Mouse (Mus musculus): ENCODE results near the gene Atxn1. TPM values are rescaled to one million over a fixed set of nuclear protein-coding genes. Genes with fewer than 3 reads are reported as not detected.

Atxn1 gene
- total and polyA plus RNA-seq, 3 experiments: 8.0 to 13.1 (median 9.7) TPM

- Histone ChIP-seq H3K4me1 (ENCODE audit: control insufficient read depth in 1 of 2, insufficient read depth in 2 of 2) (peaks cover 3 to 7% of the 10 kb centered on the region in 2 experiments; a peak in 3 of 4 replicates), H3K27me3 (replicated peaks) (no peaks in the 10 kb centered on the region), H3K4me2 (ENCODE audit: insufficient read depth, low read depth, poor library complexity, severe bottlenecking) (no peak overlapping the region), H3K9ac (ENCODE audit: insufficient read depth, low read depth) (no peak overlapping the region), H3K27ac (ENCODE audit: insufficient read depth, low read depth) (no peak overlapping the region), H3K36me3 (replicated peaks in 1 of 2; ENCODE audit: control insufficient read depth in 1 of 2, insufficient read depth in 1 of 2, low read length in 1 of 2) (peaks cover 35 to 75% of the 10 kb centered on the region in 2 experiments), H3K4me3 (replicated peaks in 1 of 3; ENCODE audit: low read depth in 2 of 3, low read length in 2 of 3, poor library complexity in 1 of 3) (no peak overlapping the region), H3K9me3 (replicated peaks; ENCODE audit: low read length) (peaks cover 10% of the 10 kb centered on the region), H3K79me2 (replicated peaks; ENCODE audit: control insufficient read depth, extremely low read depth, insufficient read depth, poor library complexity, severe bottlenecking) (peaks cover 12% of the 10 kb centered on the region; the same call in 1 of the 2 replicates)
- dilution Hi-C loops (cut with MboI; ENCODE audit: extremely low pct_ligation_motif_present, extremely low pct_unique_long_range_greater_than_20kb, low sequenced_read_pairs): no loop called here
- DNase-seq (ENCODE audit: extremely low read depth): no peak
- TF ChIP-seq MXI1 (IDR thresholded peaks at IDR 0.05; ENCODE audit: low read depth, low read length): no peak
- no peak for TF ChIP-seq RCOR1 (conservative IDR thresholded peaks at IDR 0.05; ENCODE audit: low read depth, low read length)
- no peak for TF ChIP-seq MEF2A (IDR thresholded peaks at IDR 0.05; ENCODE audit: borderline replicate concordance, low read depth, low read length)
- TF ChIP-seq BHLHE40 (IDR thresholded peaks at IDR 0.05; ENCODE audit: low read depth, low read length): no peak
- no peak for TF ChIP-seq MYC (IDR thresholded peaks at IDR 0.05; ENCODE audit: low read depth, low read length)
- in situ Hi-C loops (cut with MboI; ENCODE audit: low pct_ligation_motif_present, low pct_unique_long_range_greater_than_20kb, low sequenced_read_pairs): no loop called here
Observed at GRCm38 (mm10) chr13:45822491-45822829, 142.3 kb downstream of the Atxn1 start.

DNA sequence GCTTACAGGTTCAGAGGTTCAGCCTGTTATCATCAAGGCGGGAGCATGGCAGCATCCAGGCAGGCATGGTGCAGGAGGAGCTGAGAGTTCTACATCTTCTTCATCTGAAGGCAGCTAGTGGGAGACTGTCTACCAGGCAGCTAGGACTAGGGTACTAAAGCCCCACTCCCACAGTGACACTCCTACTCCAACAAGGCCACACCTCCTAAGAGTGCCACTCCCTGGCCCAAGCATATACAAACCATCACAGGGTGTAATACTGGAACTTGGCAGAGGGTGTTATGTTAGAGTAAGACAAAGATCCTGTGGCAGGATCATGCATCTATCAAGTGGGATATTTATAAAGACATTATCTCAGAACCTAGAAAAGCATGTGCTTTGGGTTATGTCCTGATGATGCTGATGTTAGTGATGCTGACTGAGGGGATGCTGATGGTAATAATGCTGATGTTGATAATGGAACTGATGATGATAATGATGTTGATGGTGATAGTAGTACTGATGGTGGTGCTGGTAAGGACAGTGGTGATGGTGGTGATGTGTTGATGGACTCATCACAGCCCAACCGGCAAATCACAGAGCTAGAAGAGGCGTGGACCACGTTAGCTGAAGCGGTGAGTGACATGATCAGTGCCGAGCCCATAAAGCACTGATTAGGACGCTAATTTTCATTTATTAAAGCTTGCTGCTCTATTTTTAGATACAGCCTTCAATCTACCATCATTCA is 142.9 kb downstream of the Atxn1 start:
- Histone ChIP-seq H3K27ac (ENCODE audit: insufficient read depth, low read depth) (no peak overlapping the region), H3K27me3 (replicated peaks) (no peaks in the 10 kb centered on the region), H3K9ac (ENCODE audit: insufficient read depth, low read depth) (no peak overlapping the region), H3K79me2 (replicated peaks; ENCODE audit: control insufficient read depth, extremely low read depth, insufficient read depth, poor library complexity, severe bottlenecking) (peaks cover 9% of the 10 kb centered on the region; the same call in 1 of the 2 replicates), H3K4me3 (replicated peaks in 1 of 3; ENCODE audit: low read depth in 2 of 3, low read length in 2 of 3, poor library complexity in 1 of 3) (no peak overlapping the region), H3K4me1 (ENCODE audit: control insufficient read depth in 1 of 2, insufficient read depth in 2 of 2) (peaks cover 2% of the 10 kb centered on the region in 2 experiments; a peak in 1 of 4 replicates), H3K4me2 (ENCODE audit: insufficient read depth, low read depth, poor library complexity, severe bottlenecking) (no peak overlapping the region), H3K36me3 (replicated peaks in 1 of 2; ENCODE audit: control insufficient read depth in 1 of 2, insufficient read depth in 1 of 2, low read length in 1 of 2) (peaks cover 35 to 75% of the 10 kb centered on the region in 2 experiments), H3K9me3 (replicated peaks; ENCODE audit: low read length) (peaks cover 10% of the 10 kb centered on the region)
- in situ Hi-C loops (cut with MboI; ENCODE audit: low pct_ligation_motif_present, low pct_unique_long_range_greater_than_20kb, low sequenced_read_pairs): no loop called here
- TF ChIP-seq BHLHE40 (IDR thresholded peaks at IDR 0.05; ENCODE audit: low read depth, low read length) (no peak), ELF1 (IDR thresholded peaks at IDR 0.05; ENCODE audit: low read depth, low read length) (no peak), EP300 (IDR thresholded peaks at IDR 0.05; ENCODE audit: low read length) (no peak), IRF4 (IDR thresholded peaks at IDR 0.05; ENCODE audit: low read depth, low read length) (no peak), E2F4 (IDR thresholded peaks at IDR 0.05; ENCODE audit: insufficient replicate concordance, low read depth, low read length) (no peak), USF1 (IDR thresholded peaks at IDR 0.05; ENCODE audit: low read depth, low read length) (no peak), ZKSCAN1 (IDR thresholded peaks at IDR 0.05; ENCODE audit: borderline replicate concordance, low read depth, low read length) (no peak), SMC3 (IDR thresholded peaks at IDR 0.05; ENCODE audit: low read depth, low read length) (no peak), CHD1 (IDR thresholded peaks at IDR 0.05; ENCODE audit: low read depth, low read length) (no peak), CTCF (conservative IDR thresholded peaks at IDR 0.05 in 1 of 2, IDR thresholded peaks at IDR 0.05 in 1 of 2; ENCODE audit: low read depth in 2 of 2, low read length in 2 of 2) (no peak), HCFC1 (IDR thresholded peaks at IDR 0.05; ENCODE audit: low read depth, low read length) (no peak), TBP (conservative IDR thresholded peaks at IDR 0.05; ENCODE audit: low read depth, low read length) (no peak), CHD2 (IDR thresholded peaks at IDR 0.05; ENCODE audit: low read length) (no peak), MYC (IDR thresholded peaks at IDR 0.05; ENCODE audit: low read depth, low read length) (no peak), POLR2AphosphoS2 (IDR thresholded peaks at IDR 0.05; ENCODE audit: low read depth, low read length) (no peak), MAFK (IDR thresholded peaks at IDR 0.05; ENCODE audit: insufficient replicate concordance, low read length) (no peak)
- no peak for DNase-seq (ENCODE audit: extremely low read depth)
- dilution Hi-C loops (cut with MboI; ENCODE audit: extremely low pct_ligation_motif_present, extremely low pct_unique_long_range_greater_than_20kb, low sequenced_read_pairs): no loop called here
